Mouse (Mus musculus): Measurements from ENCODE around the gene Mbnl2. TPM values are rescaled to one million over a fixed set of nuclear protein-coding genes. Genes with fewer than 3 reads are reported as not detected.
A peak's percentile ranks its signal among the peaks of the same experiment; 100 is the strongest.

Gene Mbnl2
- polyA plus RNA-seq, 1 experiment from 2014 or later = 17.9 TPM

GRCm38 (mm10) chr14:120292617-120293195 lies 17.2 kb downstream of the Mbnl2 start:
- Histone ChIP-seq H3K27ac (ENCODE audit: low read depth, low read length) (no peak overlapping the region), H3K4me2 (ENCODE audit: low read depth, low read length) (no peak overlapping the region), H3K27me3 (ENCODE audit: control insufficient read depth, insufficient read depth, low read length) (no peaks in the 10 kb centered on the region), H3K9ac (replicated peaks; ENCODE audit: low read depth, low read length) (no peak overlapping the region), H3K9me3 (ENCODE audit: control insufficient read depth, low read length) (no peaks in the 10 kb centered on the region), H3K4me1 (ENCODE audit: control insufficient read depth, insufficient read depth, low read length) (peaks cover 16% of the 10 kb centered on the region), H3K36me3 (ENCODE audit: control insufficient read depth, insufficient read depth, low read length) (no peaks in the 10 kb centered on the region), H3K4me3 (ENCODE audit: low read depth, low read length) (no peak overlapping the region)
- 87% methylated on average over 6 of the region's 6 CpGs for WGBS
- ATAC-seq (ENCODE audit: low read depth) = no peak

- 89% methylated on average over 6 of the region's 6 CpGs for WGBS
- no peak for ATAC-seq (ENCODE audit: low read depth)
- no peak overlapping the region for H3K27ac ChIP-seq (ENCODE audit: low read depth, low read length)
These were observed 19.0 kb downstream of the Mbnl2 start for GRCm38 (mm10) chr14:120294480-120294879.

GRCm38 (mm10) chr14:120295355-120296220 lies 20.1 kb downstream of the Mbnl2 start:
- Histone ChIP-seq H3K27me3 (ENCODE audit: control insufficient read depth, insufficient read depth, low read length) (no peaks in the 10 kb centered on the region), H3K9ac (replicated peaks; ENCODE audit: low read depth, low read length) (no peak overlapping the region), H3K27ac (ENCODE audit: low read depth, low read length) (no peak overlapping the region), H3K36me3 (ENCODE audit: control insufficient read depth, insufficient read depth, low read length) (no peaks in the 10 kb centered on the region), H3K4me2 (ENCODE audit: low read depth, low read length) (no peak overlapping the region), H3K9me3 (ENCODE audit: control insufficient read depth, low read length) (no peaks in the 10 kb centered on the region), H3K4me1 (ENCODE audit: control insufficient read depth, insufficient read depth, low read length) (peaks cover 19% of the 10 kb centered on the region), H3K4me3 (ENCODE audit: low read depth, low read length) (no peak overlapping the region)
- ATAC-seq (ENCODE audit: low read depth) = no peak
- WGBS = 83% methylated on average over 13 of the region's 13 CpGs

More at GRCm38 (mm10) chr14:120294480-120294879, 19.0 kb downstream of the Mbnl2 start:
- H3K36me3 ChIP-seq (ENCODE audit: control insufficient read depth, insufficient read depth, low read length) = no peaks in the 10 kb centered on the region
- H3K4me3 ChIP-seq (ENCODE audit: low read depth, low read length) = no peak overlapping the region
- H3K27me3 ChIP-seq (ENCODE audit: control insufficient read depth, insufficient read depth, low read length) = no peaks in the 10 kb centered on the region
- peaks cover 19% of the 10 kb centered on the region for H3K4me1 ChIP-seq (ENCODE audit: control insufficient read depth, insufficient read depth, low read length)
- H3K4me2 ChIP-seq (ENCODE audit: low read depth, low read length) = no peak overlapping the region
- no peaks in the 10 kb centered on the region for H3K9me3 ChIP-seq (ENCODE audit: control insufficient read depth, low read length)
- H3K9ac ChIP-seq (replicated peaks; ENCODE audit: low read depth, low read length) = no peak overlapping the region

- WGBS = 72% methylated on average over 17 of the region's 17 CpGs
- Histone ChIP-seq H3K4me3 (ENCODE audit: low read depth, low read length) (no peak overlapping the region), H3K36me3 (ENCODE audit: control insufficient read depth, insufficient read depth, low read length) (no peaks in the 10 kb centered on the region), H3K9me3 (ENCODE audit: control insufficient read depth, low read length) (no peaks in the 10 kb centered on the region), H3K4me2 (ENCODE audit: low read depth, low read length) (no peak overlapping the region), H3K27me3 (ENCODE audit: control insufficient read depth, insufficient read depth, low read length) (no peaks in the 10 kb centered on the region), H3K9ac (replicated peaks; ENCODE audit: low read depth, low read length) (no peak overlapping the region), H3K4me1 (ENCODE audit: control insufficient read depth, insufficient read depth, low read length) (peaks cover 19% of the 10 kb centered on the region), H3K27ac (ENCODE audit: low read depth, low read length) (no peak overlapping the region)
- ATAC-seq (ENCODE audit: low read depth) = peak; percentile 38; the same call in 1 of the 2 replicates
These were observed 20.9 kb downstream of the Mbnl2 start for GRCm38 (mm10) chr14:120296231-120297006.

GRCm38 (mm10) chr14:120297137-120297749 lies 21.8 kb downstream of the Mbnl2 start:
- Histone ChIP-seq H3K4me1 (ENCODE audit: control insufficient read depth, insufficient read depth, low read length) (peaks cover 19% of the 10 kb centered on the region), H3K36me3 (ENCODE audit: control insufficient read depth, insufficient read depth, low read length) (no peaks in the 10 kb centered on the region), H3K4me2 (ENCODE audit: low read depth, low read length) (peak overlapping the region; percentile 6; the same call in 1 of the 2 replicates), H3K27me3 (ENCODE audit: control insufficient read depth, insufficient read depth, low read length) (no peaks in the 10 kb centered on the region), H3K27ac (ENCODE audit: low read depth, low read length) (no peak overlapping the region), H3K9me3 (ENCODE audit: control insufficient read depth, low read length) (no peaks in the 10 kb centered on the region), H3K9ac (replicated peaks; ENCODE audit: low read depth, low read length) (no peak overlapping the region), H3K4me3 (ENCODE audit: low read depth, low read length) (no peak overlapping the region)
- ATAC-seq (ENCODE audit: low read depth) = no peak
- 51% methylated on average over 16 of the region's 16 CpGs for WGBS

- Histone ChIP-seq H3K27ac (ENCODE audit: low read depth, low read length) (no peak overlapping the region), H3K9ac (replicated peaks; ENCODE audit: low read depth, low read length) (no peak overlapping the region), H3K4me3 (ENCODE audit: low read depth, low read length) (no peak overlapping the region), H3K27me3 (ENCODE audit: control insufficient read depth, insufficient read depth, low read length) (no peaks in the 10 kb centered on the region), H3K36me3 (ENCODE audit: control insufficient read depth, insufficient read depth, low read length) (no peaks in the 10 kb centered on the region), H3K4me1 (ENCODE audit: control insufficient read depth, insufficient read depth, low read length) (peaks cover 20% of the 10 kb centered on the region), H3K9me3 (ENCODE audit: control insufficient read depth, low read length) (no peaks in the 10 kb centered on the region), H3K4me2 (ENCODE audit: low read depth, low read length) (no peak overlapping the region)
- 0 out of 2 replicates have a peak, but pooled peaks have one; percentile 28 for ATAC-seq (ENCODE audit: low read depth)
- 54% methylated on average over 6 of the region's 6 CpGs for WGBS
These were observed 22.4 kb downstream of the Mbnl2 start for GRCm38 (mm10) chr14:120297833-120298232.

GRCm38 (mm10) chr14:120298439-120298838 lies 23.0 kb downstream of the Mbnl2 start:
- 86% methylated on average over 5 of the region's 5 CpGs for WGBS
- ATAC-seq (ENCODE audit: low read depth) = no peak
- H3K27me3 ChIP-seq (ENCODE audit: control insufficient read depth, insufficient read depth, low read length) = no peaks in the 10 kb centered on the region
- no peak overlapping the region for H3K4me3 ChIP-seq (ENCODE audit: low read depth, low read length)
- H3K27ac ChIP-seq (ENCODE audit: low read depth, low read length) = no peak overlapping the region
- no peak overlapping the region for H3K4me2 ChIP-seq (ENCODE audit: low read depth, low read length)
- H3K36me3 ChIP-seq (ENCODE audit: control insufficient read depth, insufficient read depth, low read length) = no peaks in the 10 kb centered on the region
- no peak overlapping the region for H3K9ac ChIP-seq (replicated peaks; ENCODE audit: low read depth, low read length)
- H3K4me1 ChIP-seq (ENCODE audit: control insufficient read depth, insufficient read depth, low read length) = peaks cover 25% of the 10 kb centered on the region
- no peaks in the 10 kb centered on the region for H3K9me3 ChIP-seq (ENCODE audit: control insufficient read depth, low read length)

- H3K9ac ChIP-seq (replicated peaks; ENCODE audit: low read depth, low read length) = no peak overlapping the region
- H3K4me1 ChIP-seq (ENCODE audit: control insufficient read depth, insufficient read depth, low read length) = peaks cover 25% of the 10 kb centered on the region
- no peaks in the 10 kb centered on the region for H3K36me3 ChIP-seq (ENCODE audit: control insufficient read depth, insufficient read depth, low read length)
- no peak overlapping the region for H3K4me3 ChIP-seq (ENCODE audit: low read depth, low read length)
- no peak for ATAC-seq (ENCODE audit: low read depth)
- 68% methylated on average over 3 of the region's 3 CpGs for WGBS
- no peaks in the 10 kb centered on the region for H3K9me3 ChIP-seq (ENCODE audit: control insufficient read depth, low read length)
- no peak overlapping the region for H3K27ac ChIP-seq (ENCODE audit: low read depth, low read length)
- H3K27me3 ChIP-seq (ENCODE audit: control insufficient read depth, insufficient read depth, low read length) = no peaks in the 10 kb centered on the region
- H3K4me2 ChIP-seq (ENCODE audit: low read depth, low read length) = no peak overlapping the region
These were observed 24.2 kb downstream of the Mbnl2 start for GRCm38 (mm10) chr14:120299716-120300115.

Data from neural tube, embryonic 14.5 days (tissue).